Mouse (Mus musculus) heart, adult 8-10 months (tissue): ENCODE measurements around the gene Polr2h. TPM values are rescaled to one million over a fixed set of nuclear protein-coding genes. Genes with fewer than 3 reads are reported as not detected.
A peak's percentile ranks its signal among the peaks of the same experiment; 100 is the strongest.
"Not testable (repeated sequence)": the region's sequence is repeated elsewhere in the genome, so short reads cannot be mapped to it uniquely, and the experiment has no call there.

Source experiments
- DNase-seq: peaks from one replicate; pipeline ENCODE4 v3.0.0; 2022; ENCODE audit warnings: low spot score
- total RNA-seq, 4 experiments: library from RNA; stranded (reverse); gene quantifications; 2 replicates each; pipeline ENCODE4 v1.2.4; 2022

Gene Polr2h
- total RNA-seq, result 10 to 100 TPM in 1 of 4 experiments, 1 to 10 TPM in 3; 7.8 to 11.2 (median 9.1) TPM

GRCm38 (mm10) chr16:20717181-20717977 lies at the start of gene Polr2h, which contains the start of gene Clcn2:
Polr2h (plus strand) TSS chr16:20717665.
Clcn2 (minus strand) TSS chr16:20717746.
- peak; percentile 98 for DNase-seq

DNA sequence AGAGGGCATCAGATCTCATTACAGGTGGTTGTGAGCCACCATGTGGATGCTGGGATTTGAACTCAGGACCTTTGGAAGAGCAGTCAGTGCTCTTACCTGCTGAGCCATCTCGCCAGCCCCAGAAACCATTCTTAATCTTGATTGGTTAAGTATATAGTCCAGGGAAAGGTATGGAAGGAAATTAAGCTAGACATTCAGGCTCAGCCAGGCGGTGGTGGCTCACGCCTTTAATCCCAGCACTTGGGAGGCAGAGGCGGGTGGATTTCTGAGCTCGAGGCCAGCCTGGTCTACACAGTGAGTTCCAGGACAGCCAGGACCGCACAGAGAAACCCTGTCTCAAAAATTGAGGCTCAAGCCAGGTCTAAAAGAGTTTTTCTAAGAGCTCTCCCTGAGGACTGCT lies 49.5 kb upstream of the Polr2h start, which contains the start of gene Eif4g1:
Eif4g1 (plus strand) TSS at position 301 of the 400 bp plus-strand sequence.
- not testable (repeated sequence) for DNase-seq

- no peak for DNase-seq
Observed at GRCm38 (mm10) chr16:20670291-20670690, 47.2 kb upstream of the Polr2h start.

GRCm38 (mm10) chr16:20671886-20672285 lies 45.6 kb upstream of the Polr2h start:
- DNase-seq, result no peak

DNA sequence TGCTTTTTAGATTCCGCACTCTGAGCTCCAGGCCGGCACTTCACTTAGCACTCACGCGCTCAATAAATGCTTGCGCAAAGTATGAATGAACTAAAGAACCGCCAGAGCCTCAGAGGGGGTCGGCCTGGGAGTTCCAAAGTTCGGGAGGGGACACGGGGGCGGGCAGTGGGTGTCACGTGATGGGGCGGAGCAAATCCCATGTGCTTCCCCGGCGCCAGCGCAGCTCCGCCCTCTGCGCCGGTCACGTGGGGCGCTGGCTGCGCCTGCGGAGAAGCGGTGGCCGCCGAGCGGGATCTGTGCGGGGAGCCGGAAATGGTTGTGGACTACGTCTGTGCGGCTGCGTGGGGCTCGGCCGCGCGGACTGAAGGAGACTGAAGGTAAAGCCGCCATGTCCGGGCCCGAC lies 45.0 kb upstream of the Polr2h start:
- peak; percentile 95 for DNase-seq

- DNase-seq, result peak; percentile 48
Observed at GRCm38 (mm10) chr16:20672965-20673705, 44.3 kb upstream of the Polr2h start.

DNA sequence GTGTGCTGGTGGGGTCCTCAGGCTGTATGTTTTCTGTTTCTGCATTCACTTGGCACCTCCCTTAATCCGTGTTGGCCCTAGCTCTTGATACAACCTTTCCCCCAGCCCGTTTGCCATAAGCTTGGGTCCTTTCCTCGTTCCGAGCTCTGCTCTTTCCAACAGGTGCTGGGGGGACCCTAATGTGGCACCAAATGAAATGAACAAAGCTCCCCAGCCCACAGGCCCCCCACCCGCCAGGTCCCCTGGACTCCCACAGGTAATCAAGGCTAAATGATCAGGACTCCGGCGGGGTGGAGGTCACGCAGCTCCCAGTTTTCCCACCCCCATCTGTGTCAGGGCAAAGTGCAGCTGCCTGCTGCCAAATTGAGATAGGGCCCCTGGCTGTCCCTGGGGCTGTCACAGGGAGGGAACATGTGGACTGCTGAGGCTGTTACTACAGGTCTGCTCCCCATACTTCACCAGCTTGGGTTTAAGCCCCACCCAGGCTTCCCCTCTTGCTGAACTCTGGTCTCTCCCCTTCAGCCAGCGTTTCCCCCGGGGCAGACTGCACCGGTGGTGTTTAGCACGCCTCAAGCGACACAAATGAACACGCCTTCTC lies 43.7 kb upstream of the Polr2h start:
- DNase-seq, result no peak

DNA sequence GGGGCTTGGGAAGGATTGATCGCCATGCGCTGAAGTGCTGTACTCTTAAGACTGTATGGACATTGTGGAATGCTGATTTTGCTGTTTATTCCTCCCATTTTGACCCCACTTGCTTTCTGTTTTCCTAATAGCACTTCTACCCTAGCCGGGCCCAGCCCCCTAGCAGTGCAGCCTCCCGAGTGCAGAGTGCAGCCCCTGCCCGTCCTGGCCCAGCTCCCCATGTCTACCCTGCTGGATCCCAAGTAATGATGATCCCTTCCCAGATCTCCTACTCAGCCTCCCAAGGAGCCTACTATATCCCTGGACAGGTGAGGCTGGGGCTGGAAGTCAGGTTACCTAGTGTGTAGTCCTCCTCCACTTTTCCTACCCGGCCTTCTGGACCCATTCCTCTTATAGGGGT lies 42.3 kb upstream of the Polr2h start:
- no peak for DNase-seq

GRCm38 (mm10) chr16:20676702-20677101 lies 40.8 kb upstream of the Polr2h start:
- no peak for DNase-seq

DNA sequence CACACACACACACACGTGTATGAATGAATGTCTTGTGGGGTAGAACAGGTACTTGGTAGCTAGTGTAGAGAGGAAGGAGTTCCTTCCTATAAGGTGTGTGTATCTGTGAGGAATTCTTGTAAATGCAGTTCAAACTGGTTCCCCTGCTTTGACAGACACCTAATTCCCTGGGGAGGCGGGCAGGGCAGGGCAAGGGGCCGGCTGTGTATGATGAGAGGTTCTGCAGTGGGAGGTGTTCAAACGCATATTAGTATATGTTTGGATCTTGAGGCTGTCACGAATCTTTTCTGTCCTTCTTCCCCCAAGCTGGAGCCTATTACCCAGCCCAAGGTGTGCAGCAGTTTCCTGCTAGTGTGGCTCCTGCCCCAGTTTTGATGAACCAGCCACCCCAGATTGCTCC lies 40.1 kb upstream of the Polr2h start:
- no peak for DNase-seq

GRCm38 (mm10) chr16:20677974-20678675 lies 39.3 kb upstream of the Polr2h start:
- DNase-seq, result peak; percentile 81

DNA sequence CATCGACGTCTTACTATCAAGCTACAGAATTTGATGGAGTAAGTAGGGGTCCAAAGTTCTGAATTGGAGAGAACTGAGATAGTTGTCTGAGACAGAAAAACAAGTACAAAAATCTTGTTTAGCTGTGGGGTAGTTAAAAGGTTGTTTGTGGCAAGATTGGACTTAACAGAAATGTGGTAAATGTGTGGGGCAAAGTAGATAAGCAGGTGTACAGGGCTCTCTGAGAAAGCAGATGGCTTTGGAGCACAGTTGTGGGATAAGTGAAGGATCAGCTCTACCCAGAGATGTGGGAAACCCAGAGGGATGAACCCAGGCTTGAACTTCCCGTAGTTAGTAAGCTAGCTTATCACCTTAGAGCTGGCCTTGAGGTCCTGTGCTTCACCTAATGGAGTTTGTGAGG lies 26.7 kb upstream of the Polr2h start:
- no peak for DNase-seq

DNA sequence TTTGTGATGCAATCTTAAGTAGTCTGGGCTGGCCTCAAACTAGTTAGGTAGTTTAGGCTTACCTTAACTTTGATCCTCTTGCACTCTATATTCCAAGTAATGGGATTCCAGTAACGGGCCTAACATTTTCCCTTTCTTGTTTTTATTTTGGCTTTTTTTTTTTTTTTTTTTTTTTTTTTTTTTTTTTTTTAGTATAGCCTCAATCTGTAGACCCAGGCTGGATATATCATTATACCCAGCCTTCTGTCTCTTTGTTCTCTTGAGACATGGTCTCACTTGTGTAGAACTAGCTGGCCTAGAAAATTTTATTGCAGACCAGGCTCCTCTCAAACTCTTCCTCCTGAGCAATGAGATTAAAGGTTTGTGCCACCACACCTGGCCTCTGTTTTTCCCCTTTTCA lies 25.8 kb upstream of the Polr2h start:
- DNase-seq, result no peak

DNA sequence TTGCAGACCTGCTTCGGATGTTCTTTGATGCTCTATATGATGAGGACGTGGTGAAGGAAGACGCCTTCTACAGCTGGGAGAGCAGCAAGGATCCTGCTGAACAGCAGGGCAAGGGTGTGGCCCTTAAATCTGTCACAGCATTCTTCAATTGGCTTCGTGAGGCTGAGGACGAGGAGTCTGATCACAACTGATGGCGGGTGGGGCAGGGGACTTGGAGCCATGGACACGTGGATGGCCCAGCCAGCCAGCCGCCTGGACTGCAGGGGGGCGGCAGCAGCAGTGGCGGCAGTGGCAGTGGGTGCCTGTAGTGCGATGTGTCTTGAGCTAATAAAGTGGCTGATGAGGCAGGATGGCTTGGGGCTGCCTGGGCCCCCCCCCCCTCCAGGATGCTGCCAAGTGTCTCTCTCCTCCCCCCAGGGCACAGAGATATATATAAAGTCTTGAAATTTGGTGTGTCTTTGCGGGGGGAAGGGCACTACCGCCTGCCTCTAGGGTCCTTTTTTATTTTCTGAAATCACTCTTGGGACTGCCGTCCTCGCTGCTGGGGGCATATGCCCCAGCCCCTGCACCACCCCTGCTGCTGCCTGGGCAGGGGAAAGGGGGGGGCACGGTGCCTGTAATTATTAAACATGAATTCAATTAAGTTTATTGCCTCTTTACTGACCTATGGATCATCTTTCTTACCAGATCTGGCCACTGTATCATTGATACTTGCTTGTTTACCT lies 25.1 kb upstream of the Polr2h start:
- no peak for DNase-seq

DNA sequence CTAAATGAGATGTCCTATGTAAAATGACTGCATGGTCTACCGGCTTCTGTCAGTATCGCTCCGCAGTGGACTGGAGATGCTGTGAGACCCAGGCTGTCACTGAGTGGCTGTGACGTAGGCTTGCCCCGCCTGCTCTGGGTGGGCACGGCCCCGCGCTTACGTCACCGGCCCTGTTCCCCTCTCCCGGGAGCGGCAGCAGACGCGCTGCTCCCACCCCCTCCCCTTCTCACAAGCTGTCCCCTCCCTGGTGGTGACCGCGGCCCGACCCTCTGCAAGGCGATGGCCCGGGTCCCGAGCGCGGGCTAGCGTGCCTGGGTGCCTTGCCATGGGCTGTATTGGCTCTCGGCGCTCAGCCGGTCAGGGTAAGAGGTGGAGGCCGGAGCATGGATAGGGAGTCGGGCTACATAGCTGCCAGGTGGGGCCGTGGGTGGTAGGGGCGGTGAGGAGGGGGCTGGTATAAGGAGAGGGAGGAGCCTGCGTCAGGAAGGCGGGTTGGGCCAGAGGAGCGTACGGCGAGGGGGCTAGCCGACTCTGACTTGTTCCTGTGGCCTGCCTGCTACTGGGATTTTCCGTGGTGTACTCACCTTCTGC lies 24.3 kb upstream of the Polr2h start, which contains the start of gene Fam131a:
Fam131a (plus strand) TSS at position 131 of the 591 bp plus-strand sequence.
- DNase-seq, result peak; percentile 91

GRCm38 (mm10) chr16:20694781-20695180 lies 22.7 kb upstream of the Polr2h start:
- DNase-seq, result peak; percentile 66

- DNase-seq, result peak; percentile 87
Observed at GRCm38 (mm10) chr16:20695622-20696323, 21.7 kb upstream of the Polr2h start.

DNA sequence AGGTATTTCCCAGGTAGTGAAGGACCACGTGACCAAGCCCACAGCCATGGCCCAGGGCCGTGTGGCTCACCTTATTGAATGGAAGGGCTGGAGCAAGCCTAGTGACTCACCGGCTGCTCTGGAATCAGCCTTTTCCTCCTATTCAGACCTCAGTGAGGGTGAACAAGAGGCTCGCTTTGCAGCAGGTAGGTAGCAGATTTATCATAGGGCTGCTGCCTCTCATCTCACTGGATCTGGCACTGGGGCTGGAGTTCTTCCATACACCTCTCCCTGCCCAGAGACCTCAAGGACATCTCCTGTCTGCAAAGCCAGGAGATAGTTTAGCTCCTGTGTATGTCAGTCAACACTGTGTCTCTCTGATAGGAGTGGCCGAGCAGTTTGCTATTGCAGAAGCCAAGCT lies 18.2 kb upstream of the Polr2h start:
- no peak for DNase-seq

- DNase-seq, result no peak
Observed at GRCm38 (mm10) chr16:20700036-20700435, 17.4 kb upstream of the Polr2h start.

- DNase-seq, result no peak
Observed at GRCm38 (mm10) chr16:20701316-20701715, 16.1 kb upstream of the Polr2h start.
